Mouse (Mus musculus) testis, postnatal 10 days (tissue): ENCODE data around the gene Mob3b.

Experiments used
- DNase-seq: peaks from one replicate; pipeline ENCODE4 v3.0.0; 2021; ENCODE audit warnings: low spot score

Mob3b gene

GRCm38 (mm10) chr4:35065075-35065838, 92.0 kb downstream of the Mob3b start:
- no peak for DNase-seq

- no peak for DNase-seq
Measured at GRCm38 (mm10) chr4:35063146-35063719, 94.1 kb downstream of the Mob3b start.

- no peak for DNase-seq
Measured at GRCm38 (mm10) chr4:35060964-35061363, 96.3 kb downstream of the Mob3b start.

GRCm38 (mm10) chr4:35060401-35060800, 96.9 kb downstream of the Mob3b start:
- no peak for DNase-seq

GRCm38 (mm10) chr4:35054362-35054761, 102.9 kb downstream of the Mob3b start:
- DNase-seq = peak; percentile 19

GRCm38 (mm10) chr4:35052174-35052942, 104.9 kb downstream of the Mob3b start:
- DNase-seq = no peak

- no peak for DNase-seq
Measured at GRCm38 (mm10) chr4:35051152-35051551, 106.1 kb downstream of the Mob3b start.

- DNase-seq = no peak
Measured at GRCm38 (mm10) chr4:35049742-35050058, 107.6 kb downstream of the Mob3b start.

GRCm38 (mm10) chr4:35049036-35049741, 108.1 kb downstream of the Mob3b start:
- no peak for DNase-seq

- DNase-seq = no peak
Measured at GRCm38 (mm10) chr4:35040896-35041295, 116.4 kb downstream of the Mob3b start.

GRCm38 (mm10) chr4:35040306-35040705, 117.0 kb downstream of the Mob3b start:
- no peak for DNase-seq

GRCm38 (mm10) chr4:35037824-35038223, 119.5 kb downstream of the Mob3b start:
- no peak for DNase-seq

- DNase-seq = no peak
Measured at GRCm38 (mm10) chr4:35034504-35035290, 122.6 kb downstream of the Mob3b start.

GRCm38 (mm10) chr4:35032758-35033157, 124.5 kb downstream of the Mob3b start:
- DNase-seq = no peak

GRCm38 (mm10) chr4:35031623-35032022, 125.7 kb downstream of the Mob3b start:
- DNase-seq = no peak

- no peak for DNase-seq
Measured at GRCm38 (mm10) chr4:35031141-35031540, 126.1 kb downstream of the Mob3b start.

- no peak for DNase-seq
Measured at GRCm38 (mm10) chr4:35018416-35018815, 138.9 kb downstream of the Mob3b start.

GRCm38 (mm10) chr4:35012401-35013307, 144.6 kb downstream of the Mob3b start:
- DNase-seq = no peak

GRCm38 (mm10) chr4:35006541-35007260, 150.6 kb downstream of the Mob3b start:
- DNase-seq = no peak

GRCm38 (mm10) chr4:35006056-35006455, 151.2 kb downstream of the Mob3b start:
- DNase-seq = no peak
